Mouse (Mus musculus): ENCODE results near the gene Olfr536. TPM values are rescaled to one million over a fixed set of nuclear protein-coding genes. Genes with fewer than 3 reads are reported as not detected.

Olfr536 gene
- polyA plus RNA-seq, 1 experiment from 2014 or later, result not detected

Other genes starting within 250 kb of the Olfr536 start
- not detected in 2 replicates for gene Olfr525, start 186.5 kb downstream of the Olfr536 start, polyA plus RNA-seq (2015; fragmentation: Nextera tagmentation; extraction: Ambion mirVana)
- not detected in 2 replicates for gene Olfr527, start 173.4 kb downstream of the Olfr536 start, polyA plus RNA-seq (2015; fragmentation: Nextera tagmentation; extraction: Ambion mirVana)
- not detected in 2 replicates for gene Olfr60, start 145.7 kb downstream of the Olfr536 start, polyA plus RNA-seq (2015; fragmentation: Nextera tagmentation; extraction: Ambion mirVana)
- gene Olfr530, start 131.1 kb downstream of the Olfr536 start, polyA plus RNA-seq (2015; fragmentation: Nextera tagmentation; extraction: Ambion mirVana), result not detected in 2 replicates
- not detected in 2 replicates for gene Olfr531, start 104.5 kb downstream of the Olfr536 start, polyA plus RNA-seq (2015; fragmentation: Nextera tagmentation; extraction: Ambion mirVana)
- not detected in 2 replicates for gene Olfr532, start 85.8 kb downstream of the Olfr536 start, polyA plus RNA-seq (2015; fragmentation: Nextera tagmentation; extraction: Ambion mirVana)
- not detected in 2 replicates for gene Olfr533, start 44.0 kb downstream of the Olfr536 start, polyA plus RNA-seq (2015; fragmentation: Nextera tagmentation; extraction: Ambion mirVana)
- not detected in 2 replicates for gene Olfr535, start 23.2 kb downstream of the Olfr536 start, polyA plus RNA-seq (2015; fragmentation: Nextera tagmentation; extraction: Ambion mirVana)
- not detected in 2 replicates for gene Olfr538, start 60.5 kb upstream of the Olfr536 start, polyA plus RNA-seq (2015; fragmentation: Nextera tagmentation; extraction: Ambion mirVana)
- gene Olfr46, start 93.9 kb upstream of the Olfr536 start, polyA plus RNA-seq (2015; fragmentation: Nextera tagmentation; extraction: Ambion mirVana), result not detected in 2 replicates
- gene Olfr61, start 121.6 kb upstream of the Olfr536 start, polyA plus RNA-seq (2015; fragmentation: Nextera tagmentation; extraction: Ambion mirVana), result not detected in 2 replicates
- gene Olfr53, start 139.1 kb upstream of the Olfr536 start, polyA plus RNA-seq (2015; fragmentation: Nextera tagmentation; extraction: Ambion mirVana), result not detected in 2 replicates
- not detected in 2 replicates for gene Olfr539, start 152.5 kb upstream of the Olfr536 start, polyA plus RNA-seq (2015; fragmentation: Nextera tagmentation; extraction: Ambion mirVana)
- gene Olfr45, start 174.6 kb upstream of the Olfr536 start, polyA plus RNA-seq (2015; fragmentation: Nextera tagmentation; extraction: Ambion mirVana), result not detected in 2 replicates
- gene Olfr541, start 189.9 kb upstream of the Olfr536 start, polyA plus RNA-seq (2015; fragmentation: Nextera tagmentation; extraction: Ambion mirVana), result not detected in 2 replicates

Data from liver, embryonic 16.5 days (tissue).